Mouse (Mus musculus) spleen, adult 2 months (tissue): Measurements from ENCODE around the gene Eif5a. TPM values are rescaled to one million over a fixed set of nuclear protein-coding genes. Genes with fewer than 3 reads are reported as not detected.

Experiments
- DNase-seq, 2 experiments: peaks; one replicate each; pipeline versions ENCODE4 v3.0.0 to v3.0.0-alpha.2; 2012 to 2021; ENCODE audit warnings: low spot score in 2 of 2, low read depth in 1 of 2
- H3K27ac ChIP-seq: fragments of 200-500 bp; 2 replicates; pipeline ENCODE4 v1.5.1; 2012; ENCODE audit warnings: low read length, inconsistent platforms; ENCODE audit not compliant: insufficient read depth
- H3K27me3 ChIP-seq: fragments of 200-500 bp; 2 replicates; pipeline ENCODE4 v1.6.1; 2012; ENCODE audit warnings: mild to moderate bottlenecking, moderate library complexity, low read length, inconsistent platforms; ENCODE audit not compliant: control insufficient read depth, insufficient read depth
- H3K36me3 ChIP-seq: fragments of 200-500 bp; 2 replicates; pipeline ENCODE4 v1.6.1; 2012; ENCODE audit warnings: mild to moderate bottlenecking, low read length, inconsistent platforms; ENCODE audit not compliant: control insufficient read depth, insufficient read depth
- H3K4me1 ChIP-seq: fragments of 200-500 bp; 2 replicates; pipeline ENCODE4 v1.6.1; 2011; ENCODE audit warnings: inconsistent platforms; ENCODE audit not compliant: control insufficient read depth, insufficient read depth, insufficient read length
- H3K4me3 ChIP-seq: fragments of 200-500 bp; 2 replicates; pipeline ENCODE4 v1.5.1; 2011; ENCODE audit warnings: mild to moderate bottlenecking, inconsistent platforms; ENCODE audit not compliant: insufficient read depth, insufficient read length; ENCODE audit errors: extremely low read depth
- CTCF ChIP-seq: fragments of 200-500 bp; IDR thresholded peaks from 2 replicates; pipeline ENCODE4 v1.5.1; 2011; ENCODE audit warnings: mild to moderate bottlenecking, inconsistent platforms; ENCODE audit not compliant: insufficient read depth, insufficient read length, insufficient replicate concordance; ENCODE audit errors: extremely low read depth
- POLR2A ChIP-seq: fragments of 200-500 bp; IDR thresholded peaks from 2 replicates; pipeline ENCODE4 v1.6.1; 2011; ENCODE audit warnings: low read depth, low read length, inconsistent platforms
- WGBS: fragments of 180-500 bp; shearing (Covaris S2); methylation state at CpG from one replicate; pipeline ENCODE4 v1.1.7; 2018; 5-methylcytosine and 5-hydroxymethylcytosine counted together
- polyA plus RNA-seq: library from polyadenylated mRNA; depleted of rRNA; stranded (reverse); fragments of >200 nt; gene quantifications from 2 replicates; pipeline ENCODE4 v1.2.3, GENCODE M21; 2012

Gene Eif5a
- polyA plus RNA-seq, 1 experiment: 219 TPM

GRCm38 (mm10) chr11:69922796-69923195, 1.0 kb upstream of the Eif5a start:
- no peaks in the 10 kb centered on the region for H3K27me3 ChIP-seq
- peaks cover 10% of the 10 kb centered on the region for H3K36me3 ChIP-seq
- DNase-seq: no peak
- H3K4me3 ChIP-seq: no peak overlapping the region
- 64% methylated on average over 3 of the region's 3 CpGs for WGBS
- no peak for TF ChIP-seq POLR2A
- no peak for TF ChIP-seq CTCF
- H3K27ac ChIP-seq: peak overlapping the region; percentile 40
- peaks cover 7% of the 10 kb centered on the region; the same call in 1 of the 2 replicates for H3K4me1 ChIP-seq

- Histone ChIP-seq H3K27ac (peak overlapping the region; percentile 97), H3K4me1 (peaks cover 7% of the 10 kb centered on the region; the same call in 1 of the 2 replicates), H3K36me3 (peaks cover 16% of the 10 kb centered on the region), H3K27me3 (no peaks in the 10 kb centered on the region), H3K4me3 (peak overlapping the region; percentile 71)
- DNase-seq: no peak
- TF ChIP-seq POLR2A (no peak), CTCF (no peak)
- WGBS: 5% methylated on average over 12 of the region's 12 CpGs
Measured at GRCm38 (mm10) chr11:69922012-69922756, 426 bp upstream of the Eif5a start.

GRCm38 (mm10) chr11:69920266-69921031, 1.3 kb downstream of the Eif5a start:
- Histone ChIP-seq H3K36me3 (peaks cover 28% of the 10 kb centered on the region), H3K27ac (peak overlapping the region; percentile 98), H3K4me1 (peaks cover 7% of the 10 kb centered on the region; the same call in 1 of the 2 replicates), H3K27me3 (no peaks in the 10 kb centered on the region), H3K4me3 (peak overlapping the region; percentile 96)
- WGBS: under 1% methylated on average over 41 of the region's 65 CpGs
- DNase-seq: peak in 1 of 2 experiments; percentile 46
- TF ChIP-seq CTCF (no peak), POLR2A (no peak)

- Histone ChIP-seq H3K27me3 (no peaks in the 10 kb centered on the region), H3K4me1 (peaks cover 8% of the 10 kb centered on the region), H3K36me3 (peaks cover 31% of the 10 kb centered on the region), H3K4me3 (peak overlapping the region; percentile 96), H3K27ac (peak overlapping the region; percentile 98)
- TF ChIP-seq CTCF (no peak), POLR2A (no peak)
- peak; percentile 76 to 84 for DNase-seq
- under 1% methylated on average over 17 of the region's 17 CpGs for WGBS
Measured at GRCm38 (mm10) chr11:69919661-69920265, 2.0 kb downstream of the Eif5a start.

GRCm38 (mm10) chr11:69919053-69919452, 2.7 kb downstream of the Eif5a start:
- 46% methylated on average over 9 of the region's 9 CpGs for WGBS
- Histone ChIP-seq H3K27me3 (no peaks in the 10 kb centered on the region), H3K4me1 (peaks cover 11% of the 10 kb centered on the region), H3K27ac (peak overlapping the region; percentile 55; the same call in 1 of the 2 replicates), H3K36me3 (peaks cover 31% of the 10 kb centered on the region), H3K4me3 (no peak overlapping the region; the same call in 1 of the 2 replicates)
- DNase-seq: no peak
- no peak for TF ChIP-seq POLR2A
- TF ChIP-seq CTCF: no peak

- peaks cover 13% of the 10 kb centered on the region for H3K4me1 ChIP-seq
- no peak overlapping the region for H3K4me3 ChIP-seq
- WGBS: 87% methylated on average over 5 of the region's 5 CpGs
- TF ChIP-seq POLR2A: no peak
- no peak for TF ChIP-seq CTCF
- H3K36me3 ChIP-seq: peaks cover 31% of the 10 kb centered on the region
- H3K27ac ChIP-seq: no peak overlapping the region
- DNase-seq: no peak
- no peaks in the 10 kb centered on the region for H3K27me3 ChIP-seq
Measured at GRCm38 (mm10) chr11:69918118-69918517, 3.6 kb downstream of the Eif5a start.
